Mouse (Mus musculus) lung, postnatal 0 days (tissue): Measurements from ENCODE around the gene Ccdc33.

Experiments used
- CTCF ChIP-seq: IDR thresholded peaks from 2 replicates; pipeline ENCODE4 v1.5.1; 2016; ENCODE audit warnings: antibody characterized with exemption, mild to moderate bottlenecking
- EP300 ChIP-seq: IDR thresholded peaks from 2 replicates; pipeline ENCODE4 v1.6.1; 2016; ENCODE audit warnings: antibody characterized with exemption, mild to moderate bottlenecking, control low read depth

DNA sequence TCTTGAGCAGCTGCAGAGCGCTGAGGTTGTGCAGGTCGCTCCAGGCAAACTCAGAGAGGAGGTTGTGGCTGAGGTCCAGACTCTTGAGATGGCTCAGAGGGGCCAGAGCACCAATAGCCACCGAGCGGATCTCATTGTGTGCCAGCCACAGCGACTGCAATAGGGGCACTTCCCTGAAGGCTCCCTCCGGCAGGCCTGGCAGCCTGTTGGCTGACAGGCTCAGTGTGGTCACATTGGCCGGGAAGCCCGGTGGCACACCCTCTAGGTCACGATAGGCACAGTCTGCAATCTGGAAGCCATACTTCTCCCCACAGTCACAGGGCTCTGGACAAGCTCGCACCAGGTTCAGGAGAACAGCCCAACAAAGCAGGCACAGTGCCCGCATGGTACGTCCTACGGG is 39.2 kb upstream of the Ccdc33 start:
- no peak for TF ChIP-seq CTCF
- TF ChIP-seq EP300: no peak
